Mouse (Mus musculus): ENCODE data around the gene Ssc5d. TPM values are rescaled to one million over a fixed set of nuclear protein-coding genes. Genes with fewer than 3 reads are reported as not detected.
A peak's percentile ranks its signal among the peaks of the same experiment; 100 is the strongest.

Gene Ssc5d
- polyA plus RNA-seq, 1 experiment from 2014 or later = 0.91 TPM

- under 1% methylated on average over 14 of the region's 14 CpGs for WGBS
- peaks cover 5% of the 10 kb centered on the region; the same call in 1 of the 2 replicates for H3K36me3 ChIP-seq (ENCODE audit: control insufficient read depth, insufficient read depth, low read length)
- peak overlapping the region; percentile 59 for H3K9ac ChIP-seq (ENCODE audit: low read length)
- no peaks in the 10 kb centered on the region for H3K27me3 ChIP-seq (ENCODE audit: control insufficient read depth, insufficient read depth, low read length)
- DNase-seq (ENCODE audit: low spot score) = peak; percentile 93
- H3K9me3 ChIP-seq (ENCODE audit: control insufficient read depth, low read length) = no peaks in the 10 kb centered on the region
- peaks cover 44% of the 10 kb centered on the region for H3K4me1 ChIP-seq (replicated peaks; ENCODE audit: control insufficient read depth, insufficient read depth, low read length)
- peak; percentile 85 for ATAC-seq (replicated peaks; ENCODE audit: low FRiP score)
- H3K27ac ChIP-seq (ENCODE audit: low read depth, low read length) = peak overlapping the region; percentile 97
- H3K4me3 ChIP-seq (ENCODE audit: low read depth, low read length) = peak overlapping the region; percentile 31
- H3K4me2 ChIP-seq (ENCODE audit: low read depth, low read length, severe bottlenecking) = peak overlapping the region; percentile 81
Measured at GRCm38 (mm10) chr7:4922508-4922907, 3.1 kb upstream of the Ssc5d start.

GRCm38 (mm10) chr7:4922931-4923565, 2.5 kb upstream of the Ssc5d start:
- Histone ChIP-seq H3K36me3 (ENCODE audit: control insufficient read depth, insufficient read depth, low read length) (peaks cover 5% of the 10 kb centered on the region; the same call in 1 of the 2 replicates), H3K9ac (ENCODE audit: low read length) (peak overlapping the region; percentile 71), H3K27ac (ENCODE audit: low read depth, low read length) (peak overlapping the region; percentile 97), H3K4me1 (replicated peaks; ENCODE audit: control insufficient read depth, insufficient read depth, low read length) (peaks cover 45% of the 10 kb centered on the region), H3K9me3 (ENCODE audit: control insufficient read depth, low read length) (no peaks in the 10 kb centered on the region), H3K27me3 (ENCODE audit: control insufficient read depth, insufficient read depth, low read length) (no peaks in the 10 kb centered on the region), H3K4me3 (ENCODE audit: low read depth, low read length) (peak overlapping the region; percentile 31), H3K4me2 (ENCODE audit: low read depth, low read length, severe bottlenecking) (peak overlapping the region; percentile 81)
- under 1% methylated on average over 14 of the region's 14 CpGs for WGBS
- DNase-seq (ENCODE audit: low spot score) = peak; percentile 93
- peak; percentile 53 for ATAC-seq (replicated peaks; ENCODE audit: low FRiP score)

- peak; percentile 74 for DNase-seq (ENCODE audit: low spot score)
- Histone ChIP-seq H3K4me2 (ENCODE audit: low read depth, low read length, severe bottlenecking) (peak overlapping the region; percentile 81), H3K27me3 (ENCODE audit: control insufficient read depth, insufficient read depth, low read length) (no peaks in the 10 kb centered on the region), H3K4me3 (ENCODE audit: low read depth, low read length) (peak overlapping the region; percentile 31), H3K9ac (ENCODE audit: low read length) (peak overlapping the region; percentile 71), H3K27ac (ENCODE audit: low read depth, low read length) (peak overlapping the region; percentile 97), H3K36me3 (ENCODE audit: control insufficient read depth, insufficient read depth, low read length) (peaks cover 5% of the 10 kb centered on the region; the same call in 1 of the 2 replicates), H3K9me3 (ENCODE audit: control insufficient read depth, low read length) (no peaks in the 10 kb centered on the region), H3K4me1 (replicated peaks; ENCODE audit: control insufficient read depth, insufficient read depth, low read length) (peaks cover 45% of the 10 kb centered on the region)
- ATAC-seq (replicated peaks; ENCODE audit: low FRiP score) = no peak; the same call in 1 of the 2 replicates
- WGBS = 3% methylated on average over 37 of the region's 37 CpGs
Measured at GRCm38 (mm10) chr7:4923586-4924364, 1.8 kb upstream of the Ssc5d start.

- Histone ChIP-seq H3K4me3 (ENCODE audit: low read depth, low read length) (peak overlapping the region; percentile 31), H3K27ac (ENCODE audit: low read depth, low read length) (peak overlapping the region; percentile 97), H3K36me3 (ENCODE audit: control insufficient read depth, insufficient read depth, low read length) (peaks cover 5% of the 10 kb centered on the region; the same call in 1 of the 2 replicates), H3K4me1 (replicated peaks; ENCODE audit: control insufficient read depth, insufficient read depth, low read length) (peaks cover 45% of the 10 kb centered on the region), H3K9me3 (ENCODE audit: control insufficient read depth, low read length) (no peaks in the 10 kb centered on the region), H3K4me2 (ENCODE audit: low read depth, low read length, severe bottlenecking) (peak overlapping the region; percentile 81), H3K9ac (ENCODE audit: low read length) (peak overlapping the region; percentile 71), H3K27me3 (ENCODE audit: control insufficient read depth, insufficient read depth, low read length) (no peaks in the 10 kb centered on the region)
- 10% methylated on average over 4 of the region's 4 CpGs for WGBS
- ATAC-seq (replicated peaks; ENCODE audit: low FRiP score) = no peak
- DNase-seq (ENCODE audit: low spot score) = peak; percentile 58
Measured at GRCm38 (mm10) chr7:4924483-4924882, 1.1 kb upstream of the Ssc5d start.

- peaks cover 45% of the 10 kb centered on the region for H3K4me1 ChIP-seq (replicated peaks; ENCODE audit: control insufficient read depth, insufficient read depth, low read length)
- no peak overlapping the region for H3K4me3 ChIP-seq (ENCODE audit: low read depth, low read length)
- no peaks in the 10 kb centered on the region for H3K27me3 ChIP-seq (ENCODE audit: control insufficient read depth, insufficient read depth, low read length)
- peaks cover 4% of the 10 kb centered on the region; the same call in 1 of the 2 replicates for H3K36me3 ChIP-seq (ENCODE audit: control insufficient read depth, insufficient read depth, low read length)
- WGBS = 7% methylated on average over 4 of the region's 4 CpGs
- H3K4me2 ChIP-seq (ENCODE audit: low read depth, low read length, severe bottlenecking) = peak overlapping the region; percentile 18; the same call in 1 of the 2 replicates
- ATAC-seq (replicated peaks; ENCODE audit: low FRiP score) (no peak), DNase-seq (ENCODE audit: low spot score) (peak; percentile 64)
- H3K9ac ChIP-seq (ENCODE audit: low read length) = peak overlapping the region; percentile 35; the same call in 1 of the 2 replicates
- H3K9me3 ChIP-seq (ENCODE audit: control insufficient read depth, low read length) = no peaks in the 10 kb centered on the region
- H3K27ac ChIP-seq (ENCODE audit: low read depth, low read length) = peak overlapping the region; percentile 97
Measured at GRCm38 (mm10) chr7:4924891-4925301, 689 bp upstream of the Ssc5d start.

- 80% methylated on average over 16 of the region's 16 CpGs for WGBS
- no peak overlapping the region for H3K4me2 ChIP-seq (ENCODE audit: low read depth, low read length, severe bottlenecking)
- 0 out of 2 replicates have a peak overlapping the region, but pooled peaks have one; percentile 12 for H3K27ac ChIP-seq (ENCODE audit: low read depth, low read length)
- H3K36me3 ChIP-seq (ENCODE audit: control insufficient read depth, insufficient read depth, low read length) = no peaks in the 10 kb centered on the region
- no peak overlapping the region for H3K4me3 ChIP-seq (ENCODE audit: low read depth, low read length)
- no peaks in the 10 kb centered on the region for H3K27me3 ChIP-seq (ENCODE audit: control insufficient read depth, insufficient read depth, low read length)
- DNase-seq (ENCODE audit: low spot score) = peak; percentile 52
- no peak for ATAC-seq (replicated peaks; ENCODE audit: low FRiP score)
- no peaks in the 10 kb centered on the region for H3K9me3 ChIP-seq (ENCODE audit: control insufficient read depth, low read length)
- H3K4me1 ChIP-seq (replicated peaks; ENCODE audit: control insufficient read depth, insufficient read depth, low read length) = peaks cover 37% of the 10 kb centered on the region
- no peak overlapping the region for H3K9ac ChIP-seq (ENCODE audit: low read length)
Measured at GRCm38 (mm10) chr7:4926849-4927248, 1.3 kb downstream of the Ssc5d start.

GRCm38 (mm10) chr7:4927711-4928110, 2.1 kb downstream of the Ssc5d start:
- Histone ChIP-seq H3K4me1 (replicated peaks; ENCODE audit: control insufficient read depth, insufficient read depth, low read length) (peaks cover 32% of the 10 kb centered on the region), H3K27ac (ENCODE audit: low read depth, low read length) (no peak overlapping the region), H3K27me3 (ENCODE audit: control insufficient read depth, insufficient read depth, low read length) (no peaks in the 10 kb centered on the region)

GRCm38 (mm10) chr7:4928323-4928722, 2.7 kb downstream of the Ssc5d start:
- peaks cover 28% of the 10 kb centered on the region for H3K4me1 ChIP-seq (replicated peaks; ENCODE audit: control insufficient read depth, insufficient read depth, low read length)
- H3K9ac ChIP-seq (ENCODE audit: low read length) = no peak overlapping the region
- DNase-seq (ENCODE audit: low spot score) (no peak), ATAC-seq (replicated peaks; ENCODE audit: low FRiP score) (no peak)
- no peak overlapping the region for H3K4me3 ChIP-seq (ENCODE audit: low read depth, low read length)
- H3K27me3 ChIP-seq (ENCODE audit: control insufficient read depth, insufficient read depth, low read length) = no peaks in the 10 kb centered on the region
- 89% methylated on average over 17 of the region's 17 CpGs for WGBS
- no peak overlapping the region for H3K4me2 ChIP-seq (ENCODE audit: low read depth, low read length, severe bottlenecking)
- H3K36me3 ChIP-seq (ENCODE audit: control insufficient read depth, insufficient read depth, low read length) = no peaks in the 10 kb centered on the region
- no peaks in the 10 kb centered on the region for H3K9me3 ChIP-seq (ENCODE audit: control insufficient read depth, low read length)
- no peak overlapping the region for H3K27ac ChIP-seq (ENCODE audit: low read depth, low read length)

More at GRCm38 (mm10) chr7:4927711-4928110, 2.1 kb downstream of the Ssc5d start:
- ATAC-seq (replicated peaks; ENCODE audit: low FRiP score) (no peak), DNase-seq (ENCODE audit: low spot score) (no peak)
- H3K9me3 ChIP-seq (ENCODE audit: control insufficient read depth, low read length) = no peaks in the 10 kb centered on the region
- H3K36me3 ChIP-seq (ENCODE audit: control insufficient read depth, insufficient read depth, low read length) = no peaks in the 10 kb centered on the region
- H3K4me3 ChIP-seq (ENCODE audit: low read depth, low read length) = no peak overlapping the region
- H3K9ac ChIP-seq (ENCODE audit: low read length) = no peak overlapping the region
- WGBS = 65% methylated on average over 8 of the region's 8 CpGs
- no peak overlapping the region for H3K4me2 ChIP-seq (ENCODE audit: low read depth, low read length, severe bottlenecking)
